Mouse (Mus musculus): Measurements from ENCODE around the gene Igf2bp2. TPM values are rescaled to one million over a fixed set of nuclear protein-coding genes. Genes with fewer than 3 reads are reported as not detected.

Gene Igf2bp2
- total RNA-seq (2021) = 1 to 10 TPM; 3.5 to 6.5 TPM
- long read RNA-seq, experiment 1, partial matches to known transcripts = 2 of 6 reads
- long read RNA-seq, experiment 1, other reads (novel, unspliced or antisense) = 2 of 6 reads
- long read RNA-seq, experiment 2, partial matches to known transcripts = 1 of 3 reads
- long read RNA-seq, experiment 2, other reads (novel, unspliced or antisense) = 0 of 3 reads

DNA sequence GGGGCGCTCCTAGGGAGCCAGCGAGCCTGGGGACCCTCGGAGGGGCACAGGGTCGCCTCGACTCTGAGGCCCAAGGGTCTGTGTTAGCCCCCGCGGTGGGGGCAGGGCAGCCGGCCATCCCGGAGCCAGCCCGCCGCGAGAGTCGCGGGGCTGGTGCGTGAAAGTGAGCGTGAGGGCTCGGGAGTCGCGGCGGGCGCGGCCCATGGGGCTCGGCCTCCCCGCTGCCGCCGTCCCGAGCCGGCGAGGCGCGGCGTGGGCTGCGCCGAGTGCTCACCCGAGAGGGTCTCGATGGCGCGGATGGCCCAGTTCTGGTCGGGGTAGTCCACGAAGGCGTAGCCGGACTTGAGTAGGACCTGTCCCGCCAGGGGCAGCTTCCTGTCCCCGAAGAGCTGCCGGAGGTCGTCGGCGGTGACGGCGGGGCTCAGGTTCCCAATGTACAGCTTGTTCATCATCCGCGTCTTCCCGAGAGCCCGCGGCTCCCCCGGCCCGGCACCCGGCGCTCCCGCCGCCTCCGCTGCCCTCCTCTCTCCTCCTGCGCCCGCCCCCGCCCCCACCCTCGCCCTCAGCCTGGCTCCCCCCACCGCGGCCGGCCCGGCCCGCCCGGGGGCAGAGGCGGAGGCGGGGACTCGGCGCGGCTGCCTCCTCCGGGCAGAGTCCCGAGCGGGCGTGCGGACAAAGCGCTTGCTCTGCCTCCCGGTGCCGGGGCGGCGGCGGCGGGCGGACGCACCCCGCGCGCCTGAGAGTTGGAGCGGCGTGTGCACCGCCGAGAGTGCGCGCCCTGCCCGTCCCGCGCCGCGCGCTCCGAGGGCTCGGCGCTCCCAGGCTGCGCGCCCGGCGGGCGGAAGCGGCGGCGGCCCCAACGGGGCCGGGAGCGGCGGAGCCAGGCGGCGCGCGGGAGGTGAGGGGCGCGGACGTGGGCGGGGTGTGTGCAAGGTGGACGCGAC lies at the start of gene Igf2bp2:
Gene Igf2bp2, minus strand, starts transcription at position 788 of the 944 bp plus-strand sequence.
- DNase-seq = peak; percentile 69

DNA sequence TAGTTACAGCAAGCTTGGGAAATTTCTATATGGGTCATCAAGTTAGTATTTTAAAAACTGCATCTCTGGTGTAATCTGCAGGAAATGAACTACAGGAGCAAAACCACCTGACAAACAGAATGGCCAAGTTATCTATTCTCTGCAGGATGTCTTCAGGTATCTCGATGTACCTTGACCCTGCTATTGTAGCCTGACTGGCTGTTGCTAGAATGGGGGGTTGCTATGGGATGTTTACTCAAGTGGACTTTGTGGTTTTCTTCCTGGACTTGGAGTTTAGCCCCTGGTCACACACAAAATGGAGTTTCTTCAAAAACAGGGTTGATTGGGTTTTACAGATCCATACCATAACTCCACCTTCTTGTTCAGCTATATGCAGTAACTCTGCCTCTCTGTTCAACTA lies 40.4 kb upstream of the Igf2bp2 start:
- no peak for DNase-seq

GRCm38 (mm10) chr16:22201858-22202257 lies 38.8 kb upstream of the Igf2bp2 start:
- no peak for DNase-seq

GRCm38 (mm10) chr16:22200476-22200875 lies 37.4 kb upstream of the Igf2bp2 start:
- no peak for DNase-seq

DNA sequence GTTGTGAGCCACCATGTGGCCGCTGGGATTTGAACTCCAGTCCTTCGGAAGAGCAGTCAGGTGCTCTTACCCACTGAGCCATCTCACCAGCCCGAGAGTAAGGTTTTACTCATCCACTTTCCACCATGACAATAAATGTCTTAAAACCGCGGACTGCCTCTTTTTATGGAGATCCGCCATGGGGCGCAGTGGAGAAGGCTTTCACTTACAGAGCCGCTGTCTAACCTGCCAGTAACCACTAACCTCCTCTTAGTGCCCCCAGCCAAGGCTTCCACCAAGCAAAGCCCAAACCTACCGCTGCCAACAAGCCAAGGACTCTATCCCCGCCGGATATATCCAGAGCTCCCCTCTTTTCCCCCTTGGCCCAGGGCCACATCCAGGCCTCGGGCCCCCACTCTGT lies 24.3 kb upstream of the Igf2bp2 start:
- no peak for DNase-seq

DNA sequence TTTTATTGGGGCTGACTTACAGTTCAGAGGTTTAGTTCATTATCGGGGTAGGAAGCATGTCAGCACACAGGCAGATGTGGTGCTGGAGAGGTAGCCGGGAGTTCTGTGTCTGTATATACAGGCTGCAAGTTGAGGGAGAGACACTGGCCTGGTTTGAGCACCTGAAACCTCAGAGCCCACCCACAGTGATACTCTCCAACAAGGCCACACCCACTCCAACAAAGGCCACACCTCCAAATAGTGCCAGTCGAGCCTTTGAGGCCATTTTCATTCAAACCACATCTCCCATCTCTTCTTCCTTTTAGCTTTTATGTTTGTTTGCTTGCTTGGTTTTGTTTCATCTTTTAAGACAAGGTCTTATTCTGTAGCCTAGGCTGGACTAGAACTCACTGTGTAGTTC lies 22.3 kb upstream of the Igf2bp2 start:
- no peak for DNase-seq

GRCm38 (mm10) chr16:22184113-22184512 lies 21.0 kb upstream of the Igf2bp2 start:
- DNase-seq = no peak

- no peak for DNase-seq
Observed at GRCm38 (mm10) chr16:22182286-22182685, 19.2 kb upstream of the Igf2bp2 start.

DNA sequence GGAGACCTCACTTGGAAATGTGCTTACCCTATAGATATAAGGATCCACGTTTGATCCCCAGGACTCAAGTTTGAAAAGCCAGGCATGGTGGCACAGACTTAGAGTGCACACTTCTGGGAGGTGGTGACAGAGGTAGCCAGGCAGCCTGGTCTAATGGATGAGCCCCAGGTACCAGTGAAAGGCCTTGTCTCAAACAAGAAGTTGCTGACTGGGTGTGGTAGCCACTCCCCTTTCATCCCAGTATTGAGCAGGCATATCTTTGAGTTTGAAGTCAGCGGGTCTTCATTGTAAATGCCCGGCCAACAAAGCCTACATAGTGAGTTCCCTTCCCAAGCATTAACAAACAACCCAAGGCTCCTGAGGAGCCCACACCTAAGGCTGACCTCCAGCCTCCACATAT lies 15.7 kb upstream of the Igf2bp2 start:
- no peak for DNase-seq

- DNase-seq = no peak
Observed at GRCm38 (mm10) chr16:22177999-22178398, 14.9 kb upstream of the Igf2bp2 start.

- no peak for DNase-seq
Observed at GRCm38 (mm10) chr16:22168731-22169130, 5.6 kb upstream of the Igf2bp2 start.

DNA sequence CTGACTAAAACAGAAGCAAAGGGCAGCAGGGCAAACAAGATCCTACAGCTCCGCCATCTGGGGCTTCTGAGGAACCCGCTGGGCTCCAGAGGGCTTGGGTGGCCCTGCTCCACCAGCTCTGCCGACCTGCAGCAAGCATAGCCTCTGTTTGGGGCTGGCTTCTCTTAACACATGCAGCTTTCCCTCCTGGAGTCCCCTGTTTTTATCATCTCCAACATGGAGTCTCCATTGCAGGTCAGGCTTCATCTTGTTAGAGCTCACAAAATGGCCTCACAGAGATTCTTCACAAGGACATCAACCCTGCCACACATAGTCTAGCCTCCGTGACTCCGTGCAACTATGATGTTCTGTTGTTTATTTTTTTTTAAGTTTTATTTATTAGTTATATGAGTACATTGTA lies 2.5 kb upstream of the Igf2bp2 start:
- no peak for DNase-seq

DNA sequence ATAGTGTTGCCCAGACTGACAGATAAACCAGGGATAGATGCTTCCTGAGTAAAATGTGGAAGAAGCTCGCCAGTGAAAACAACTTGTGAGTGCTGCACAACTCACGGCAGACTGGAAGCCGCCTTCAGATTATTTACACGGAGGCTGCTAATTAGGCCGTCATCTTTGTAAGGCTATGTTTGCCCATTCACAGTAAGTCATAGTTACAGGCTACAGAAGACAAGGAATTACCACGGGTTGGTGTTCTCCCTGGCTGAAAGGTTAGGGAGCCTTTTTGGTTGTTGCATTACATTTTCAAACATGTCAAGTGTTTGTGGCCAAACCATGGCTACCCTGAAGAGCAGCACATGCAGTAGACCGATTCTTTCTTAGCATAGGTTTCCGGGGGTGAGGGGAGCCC lies 1.3 kb upstream of the Igf2bp2 start:
- DNase-seq = no peak

DNA sequence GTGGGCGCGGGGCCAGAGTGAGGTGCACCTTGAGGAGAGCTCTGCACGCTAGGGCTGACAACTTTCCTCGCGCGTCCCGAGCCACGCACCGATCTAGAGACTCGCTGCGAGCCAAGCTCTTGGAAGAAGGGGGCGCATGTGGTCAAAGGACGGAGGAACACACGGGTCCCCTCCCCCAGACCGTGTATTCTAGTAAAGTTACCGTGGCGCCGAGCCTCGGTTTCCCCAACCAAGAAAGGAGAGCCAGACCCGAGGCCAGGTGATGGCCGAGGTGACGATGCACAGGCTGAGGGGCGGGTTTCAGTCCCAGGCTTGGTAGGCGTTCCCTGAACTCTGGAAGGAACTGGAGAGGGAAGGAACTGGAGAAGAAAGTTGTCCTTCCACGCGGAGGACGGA lies 355 bp upstream of the Igf2bp2 start:
- DNase-seq = no peak

DNA sequence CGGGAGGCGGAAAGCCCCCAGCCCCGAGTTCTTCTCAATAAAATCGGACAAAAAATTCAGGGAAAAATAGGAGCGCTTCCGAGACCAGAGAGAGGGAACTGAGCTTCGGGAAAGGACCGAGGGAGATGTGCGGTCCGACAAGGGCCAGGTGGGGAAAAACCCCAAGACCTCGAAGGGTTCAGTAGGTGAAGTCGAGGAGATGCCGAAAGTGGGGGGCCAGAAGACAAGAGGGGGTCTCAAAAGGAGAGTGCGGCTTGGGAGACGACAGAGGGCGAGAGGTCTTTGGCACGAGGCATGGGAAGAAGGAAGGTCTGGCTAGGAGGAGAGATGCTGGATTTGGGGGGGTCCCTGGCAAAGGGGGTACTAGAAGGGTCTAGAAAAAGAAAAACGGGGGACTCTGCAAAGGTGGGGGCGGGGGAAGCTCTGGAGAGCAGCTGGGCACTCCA lies 1.0 kb downstream of the Igf2bp2 start:
- no peak for DNase-seq

GRCm38 (mm10) chr16:22161351-22162065 lies 1.6 kb downstream of the Igf2bp2 start:
- no peak for DNase-seq

GRCm38 (mm10) chr16:22160386-22161145 lies 2.5 kb downstream of the Igf2bp2 start:
- no peak for DNase-seq

DNA sequence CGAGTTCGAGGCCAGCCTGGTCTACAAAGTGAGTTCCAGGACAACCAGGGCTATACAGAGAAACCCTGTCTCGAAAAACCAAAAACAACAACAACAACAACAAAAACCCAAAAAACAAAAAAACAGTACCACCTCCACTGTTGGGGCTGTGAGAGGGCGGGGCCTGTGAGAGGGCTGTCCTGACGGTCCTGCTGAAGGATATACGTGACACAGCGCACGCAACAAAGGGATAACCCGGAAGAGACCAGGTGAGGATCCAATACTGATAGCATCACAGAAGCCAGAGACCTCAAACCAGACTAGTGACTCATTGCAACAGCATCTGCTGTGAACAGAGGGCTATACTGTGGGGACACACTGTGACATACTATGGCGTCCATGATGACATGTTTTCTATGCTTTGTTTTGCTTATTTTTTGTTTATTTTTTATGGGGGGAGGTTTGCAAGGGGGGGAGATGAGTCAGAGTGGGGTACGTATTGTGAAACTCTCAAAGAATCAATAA lies 10.1 kb downstream of the Igf2bp2 start:
- no peak for DNase-seq

GRCm38 (mm10) chr16:22151706-22152315 lies 11.3 kb downstream of the Igf2bp2 start:
- DNase-seq = no peak

GRCm38 (mm10) chr16:22150421-22150820 lies 12.7 kb downstream of the Igf2bp2 start:
- no peak for DNase-seq

- no peak for DNase-seq
Observed at GRCm38 (mm10) chr16:22149659-22150345, 13.3 kb downstream of the Igf2bp2 start.
